Mouse (Mus musculus) kidney, adult 2 months (tissue): Measurements from ENCODE around the gene Slc12a5. TPM values are rescaled to one million over a fixed set of nuclear protein-coding genes. Genes with fewer than 3 reads are reported as not detected.

Source experiments
- DNase-seq: peaks from one replicate; pipeline ENCODE4 v3.0.0; 2021
- H3K27ac ChIP-seq: fragments of 200-500 bp; 2 replicates; pipeline ENCODE4 v1.5.1; 2012; ENCODE audit warnings: low read depth, low read length, control low read depth, inconsistent platforms; ENCODE audit not compliant: insufficient read depth
- H3K27me3 ChIP-seq: fragments of 200-500 bp; replicated peaks from 2 replicates; pipeline ENCODE4 v1.6.1; 2012; ENCODE audit warnings: mild to moderate bottlenecking, moderate library complexity, low read length, inconsistent platforms; ENCODE audit not compliant: control insufficient read depth, insufficient read depth
- H3K36me3 ChIP-seq: fragments of 200-500 bp; 2 replicates; pipeline ENCODE4 v1.6.1; 2012; ENCODE audit warnings: mild to moderate bottlenecking, moderate library complexity, low read length, inconsistent platforms; ENCODE audit not compliant: control insufficient read depth, insufficient read depth
- H3K4me1 ChIP-seq: fragments of 200-500 bp; 2 replicates; pipeline ENCODE4 v1.6.1; 2011; ENCODE audit warnings: low read length; ENCODE audit not compliant: control insufficient read depth, insufficient read depth
- H3K4me3 ChIP-seq: fragments of 200-500 bp; 2 replicates; pipeline ENCODE4 v1.5.1; 2011; ENCODE audit warnings: mild to moderate bottlenecking, low read depth, low read length, control low read depth; ENCODE audit not compliant: insufficient read depth
- CTCF ChIP-seq: fragments of 200-500 bp; conservative IDR thresholded peaks from 2 replicates; pipeline ENCODE4 v1.5.1; 2011; ENCODE audit warnings: low read depth, mild to moderate bottlenecking, control low read depth, low read length, moderate library complexity, mixed read lengths; ENCODE audit not compliant: insufficient read depth, insufficient read length
- POLR2A ChIP-seq: fragments of 200-500 bp; IDR thresholded peaks from one replicate; pipeline ENCODE4 v1.6.1; 2011; ENCODE audit warnings: low read depth, low read length, control low read depth
- WGBS: fragments of 180-500 bp; shearing (Covaris S2); methylation state at CpG from one replicate; pipeline ENCODE4 v1.1.7; 2018; 5-methylcytosine and 5-hydroxymethylcytosine counted together
- polyA plus RNA-seq: library from polyadenylated mRNA; depleted of rRNA; stranded (reverse); fragments of >200 nt; gene quantifications from 2 replicates; pipeline ENCODE4 v1.2.3, GENCODE M21; 2012

Gene Slc12a5
- polyA plus RNA-seq, 1 experiment, result 1.5 TPM

DNA sequence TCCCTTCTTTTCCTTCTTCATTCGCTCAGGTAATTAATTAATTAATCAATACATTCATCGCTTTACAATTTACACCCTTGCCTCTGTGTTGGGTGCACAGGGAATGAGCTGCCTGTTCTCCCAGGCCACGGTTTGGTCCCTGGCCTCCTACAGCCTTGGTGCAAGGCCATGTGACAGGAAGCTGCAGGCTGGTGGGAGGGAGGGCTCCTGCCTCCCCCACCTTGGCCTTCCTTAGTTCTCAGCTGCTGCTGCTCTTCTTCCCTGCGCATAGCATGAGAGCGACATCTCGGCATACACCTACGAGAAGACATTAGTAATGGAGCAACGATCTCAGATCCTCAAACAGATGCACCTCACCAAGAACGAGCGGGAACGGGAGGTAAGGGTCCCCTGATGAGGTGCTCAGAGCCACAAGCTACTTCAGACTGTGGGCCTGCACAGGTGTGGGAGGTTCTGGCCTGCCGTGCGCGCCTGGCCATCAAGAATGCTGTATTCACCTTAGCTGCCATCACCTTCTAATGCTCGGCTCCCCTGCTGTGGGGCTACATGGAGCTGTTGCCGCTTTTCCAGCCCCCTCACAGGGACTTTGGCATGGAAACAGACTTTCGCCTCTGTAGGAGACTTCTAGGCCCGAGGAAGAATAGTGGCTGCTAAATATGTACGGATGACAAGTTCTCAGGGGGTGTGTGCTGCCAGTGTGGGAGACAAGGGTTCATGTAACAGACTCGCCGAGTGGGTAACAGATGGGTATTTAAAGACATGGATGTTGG, 34.2 kb downstream of the Slc12a5 start:
- no peaks in the 10 kb centered on the region for H3K36me3 ChIP-seq
- TF ChIP-seq CTCF (no peak), POLR2A (no peak)
- no peak for DNase-seq
- no peaks in the 10 kb centered on the region for H3K27me3 ChIP-seq
- WGBS, result 57% methylated on average over 21 of the region's 21 CpGs
- no peak overlapping the region for H3K4me3 ChIP-seq
- H3K4me1 ChIP-seq, result peaks cover 4% of the 10 kb centered on the region; the same call in 1 of the 2 replicates
- H3K27ac ChIP-seq, result no peak overlapping the region

DNA sequence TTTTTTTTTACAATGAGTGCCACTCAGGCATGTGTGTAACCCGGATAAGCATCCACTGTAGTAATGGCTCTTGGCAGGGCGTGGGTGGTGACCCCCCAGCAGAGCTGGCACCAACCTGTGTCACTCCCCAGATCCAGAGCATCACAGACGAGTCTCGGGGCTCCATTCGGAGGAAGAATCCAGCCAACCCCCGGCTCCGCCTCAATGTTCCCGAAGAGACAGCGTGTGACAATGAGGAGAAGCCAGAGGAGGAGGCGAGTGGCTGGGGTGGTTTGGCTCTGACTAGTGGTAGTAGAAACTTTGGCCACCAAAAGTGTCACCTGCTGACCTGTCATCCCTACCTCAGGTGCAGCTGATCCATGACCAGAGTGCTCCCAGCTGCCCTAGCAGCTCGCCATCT, 35.4 kb downstream of the Slc12a5 start:
- no peak for TF ChIP-seq CTCF
- TF ChIP-seq POLR2A, result no peak
- DNase-seq, result no peak
- no peak overlapping the region for H3K27ac ChIP-seq
- no peaks in the 10 kb centered on the region for H3K27me3 ChIP-seq
- no peak overlapping the region for H3K4me3 ChIP-seq
- H3K4me1 ChIP-seq, result peaks cover 4% of the 10 kb centered on the region; the same call in 1 of the 2 replicates
- H3K36me3 ChIP-seq, result no peaks in the 10 kb centered on the region
- 67% methylated on average over 11 of the region's 11 CpGs for WGBS

DNA sequence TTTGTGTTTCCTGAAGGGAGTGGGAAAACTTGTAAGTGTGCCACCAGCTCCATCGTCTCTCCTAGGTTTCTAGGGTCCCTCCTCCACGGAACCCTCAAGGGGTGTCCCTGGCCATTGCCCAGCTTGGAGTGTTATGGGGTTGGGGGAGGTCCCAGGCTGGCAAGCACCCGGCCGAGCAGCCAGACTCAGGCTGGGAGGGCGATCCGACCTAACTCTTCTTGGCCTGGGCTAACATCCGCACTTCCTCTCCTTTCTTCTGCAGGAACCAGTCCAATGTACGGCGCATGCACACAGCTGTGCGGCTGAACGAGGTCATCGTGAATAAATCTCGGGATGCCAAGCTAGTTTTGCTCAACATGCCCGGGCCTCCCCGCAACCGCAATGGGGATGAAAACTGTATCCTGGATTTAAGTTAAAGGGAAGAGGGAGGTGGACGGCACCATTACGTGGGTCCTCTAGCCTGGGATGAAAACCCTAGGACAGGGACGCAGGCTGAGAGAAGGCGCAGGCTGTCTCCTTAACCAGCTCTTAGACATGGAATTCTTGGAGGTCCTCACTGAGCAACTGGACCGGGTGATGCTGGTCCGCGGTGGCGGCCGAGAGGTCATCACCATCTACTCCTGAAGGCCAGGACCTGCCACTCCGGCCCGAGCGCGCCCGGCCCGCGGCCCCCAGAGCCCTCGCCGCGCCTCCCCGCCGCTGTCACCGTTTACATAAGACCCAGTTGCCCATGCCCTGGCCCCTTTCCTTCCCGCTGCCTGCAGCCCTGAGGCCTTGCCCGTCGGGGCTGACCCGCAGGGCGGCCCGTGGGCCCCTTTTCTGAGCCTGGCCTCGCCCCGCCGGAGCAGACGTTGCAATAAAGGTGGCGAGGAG, 36.5 kb downstream of the Slc12a5 start:
- 10% methylated on average over 49 of the region's 49 CpGs for WGBS
- TF ChIP-seq POLR2A, result no peak
- no peak for TF ChIP-seq CTCF
- Histone ChIP-seq H3K4me3 (peak overlapping the region; percentile 7; the same call in 1 of the 2 replicates), H3K36me3 (no peaks in the 10 kb centered on the region), H3K27me3 (no peaks in the 10 kb centered on the region), H3K4me1 (peaks cover 4% of the 10 kb centered on the region; the same call in 1 of the 2 replicates), H3K27ac (no peak overlapping the region)
- no peak for DNase-seq

DNA sequence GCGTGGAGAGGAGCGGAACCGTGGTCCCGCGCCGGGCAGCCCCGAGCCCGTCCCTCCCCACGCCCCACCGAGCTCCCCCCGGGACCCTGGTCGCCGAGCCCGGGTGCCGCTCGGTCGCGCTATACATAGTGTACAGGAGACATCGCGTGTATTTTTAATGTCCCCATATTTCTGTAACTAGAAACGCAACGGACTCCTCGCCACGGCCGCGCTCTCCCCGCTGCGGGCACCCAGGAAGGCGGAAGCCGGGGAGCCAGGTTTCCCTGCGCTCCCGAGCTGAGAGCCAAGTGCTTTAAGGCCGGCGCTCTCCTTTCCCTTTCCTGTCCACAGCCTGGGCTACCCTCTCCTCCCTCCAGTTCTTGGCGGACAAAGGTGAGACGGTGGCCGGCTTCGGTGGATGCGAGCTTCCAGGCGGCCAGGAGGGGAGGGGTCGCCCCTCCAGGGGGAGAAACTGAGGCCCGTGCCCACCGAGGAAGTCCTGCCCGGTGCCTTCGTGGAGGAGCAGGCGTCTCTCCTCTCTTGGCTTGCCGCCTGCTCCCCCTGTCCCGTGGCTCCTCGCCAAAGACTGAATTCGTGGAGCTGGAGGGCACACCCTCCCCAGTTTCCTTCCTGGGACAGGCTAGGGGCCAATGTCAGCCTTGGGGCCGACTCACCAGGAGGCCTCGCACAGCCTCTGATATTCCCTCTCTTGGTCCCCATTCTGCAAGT, 37.3 kb downstream of the Slc12a5 start:
- no peak for TF ChIP-seq CTCF
- no peak for TF ChIP-seq POLR2A
- DNase-seq, result peak; percentile 77
- Histone ChIP-seq H3K4me1 (peaks cover 4% of the 10 kb centered on the region; the same call in 1 of the 2 replicates), H3K27me3 (no peaks in the 10 kb centered on the region), H3K36me3 (no peaks in the 10 kb centered on the region; the same call in 1 of the 2 replicates), H3K4me3 (peak overlapping the region; percentile 7; the same call in 1 of the 2 replicates), H3K27ac (no peak overlapping the region)
- 1% methylated on average over 51 of the region's 52 CpGs for WGBS

DNA sequence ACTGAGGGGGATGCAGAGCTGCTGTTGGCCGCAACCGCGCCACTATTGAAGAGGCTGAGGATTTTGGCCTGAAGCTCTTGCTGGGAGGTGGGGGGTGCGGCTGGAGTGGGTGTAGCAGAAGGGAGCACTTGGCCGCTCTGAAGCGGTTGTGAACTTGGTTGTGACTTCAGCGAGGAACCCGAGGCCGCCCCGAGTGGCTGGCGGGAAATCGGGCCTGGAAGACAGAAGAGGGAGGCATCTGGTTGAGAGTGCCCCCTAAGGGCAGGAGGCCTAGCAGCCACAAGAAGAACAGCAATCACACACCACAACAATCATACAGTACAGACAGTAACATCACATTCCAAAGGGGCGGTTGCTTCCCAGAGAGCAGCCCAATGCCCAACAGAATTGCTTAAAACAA, 41.4 kb downstream of the Slc12a5 start:
- Histone ChIP-seq H3K27ac (no peak overlapping the region), H3K4me1 (peaks cover 6% of the 10 kb centered on the region; the same call in 1 of the 2 replicates), H3K36me3 (no peaks in the 10 kb centered on the region; the same call in 1 of the 2 replicates), H3K27me3 (no peaks in the 10 kb centered on the region), H3K4me3 (no peak overlapping the region)
- DNase-seq, result no peak
- TF ChIP-seq CTCF (0 out of 2 replicates have a peak, but pooled peaks have one; percentile 7), POLR2A (no peak)
- 94% methylated on average over 13 of the region's 13 CpGs for WGBS

DNA sequence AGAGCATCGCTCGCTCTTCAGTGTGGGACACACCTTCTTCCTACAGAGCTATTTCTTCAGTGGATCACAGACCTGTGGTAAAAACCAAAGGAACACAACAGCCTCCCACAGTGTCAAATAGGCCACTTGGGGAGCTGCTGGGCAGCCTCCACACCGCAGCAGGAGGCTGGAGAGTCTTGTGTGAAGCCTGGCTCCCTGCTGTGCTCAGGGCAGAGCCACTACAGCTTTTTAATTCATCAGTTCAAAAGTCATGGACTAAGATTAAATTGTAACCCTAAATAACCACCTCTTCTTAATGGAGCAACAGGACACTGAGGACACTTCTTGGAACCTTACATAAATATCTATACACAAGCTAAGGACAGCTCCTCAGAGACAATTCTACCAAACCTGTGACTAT, 42.5 kb downstream of the Slc12a5 start:
- Histone ChIP-seq H3K4me1 (peaks cover 6% of the 10 kb centered on the region; the same call in 1 of the 2 replicates), H3K27ac (peak overlapping the region; percentile 48), H3K4me3 (no peak overlapping the region), H3K27me3 (no peaks in the 10 kb centered on the region), H3K36me3 (no peaks in the 10 kb centered on the region; the same call in none of the 2 replicates)
- 71% methylated on average over 3 of the region's 3 CpGs for WGBS
- peak; percentile 75 for DNase-seq
- TF ChIP-seq CTCF (no peak; the same call in 1 of the 2 replicates), POLR2A (no peak)
